Mouse (Mus musculus): ENCODE results near the gene Traf3ip2. TPM values are rescaled to one million over a fixed set of nuclear protein-coding genes. Genes with fewer than 3 reads are reported as not detected.

The Traf3ip2 gene
- polyA plus RNA-seq, 1 experiment from 2014 or later, result 30.6 TPM

DNA sequence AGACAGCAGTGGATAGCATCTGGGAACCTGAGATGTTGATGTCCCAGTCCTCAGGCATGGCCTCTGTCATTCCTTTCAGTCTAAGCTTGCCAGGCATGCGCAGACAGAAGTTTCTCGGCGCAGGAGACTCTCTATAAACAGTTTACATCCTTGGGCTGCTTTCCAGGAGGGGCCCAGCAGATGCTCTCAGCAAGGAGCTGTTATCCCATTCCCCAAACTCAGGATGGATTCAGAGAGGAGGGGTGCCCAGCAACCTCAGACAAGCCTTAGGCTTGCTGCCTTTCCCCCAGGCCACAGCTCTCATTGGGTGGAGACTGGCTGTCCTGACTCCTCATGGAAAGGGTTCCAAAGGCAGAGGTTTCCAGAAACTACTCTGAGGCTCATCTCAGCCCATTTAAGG lies 1.5 kb upstream of the Traf3ip2 start:
- 30% methylated on average over 3 of the region's 3 CpGs for WGBS
- no peak for TF ChIP-seq EP300 (IDR thresholded peaks at IDR 0.05)
- no peak for TF ChIP-seq CTCF (IDR thresholded peaks at IDR 0.05)
- DNase-seq (ENCODE audit: low spot score) (peak; percentile 52), ATAC-seq (no peak)
- no peaks in the 10 kb centered on the region for H3K9me3 ChIP-seq (ENCODE audit: low read length)
- 0 out of 2 replicates have a peak overlapping the region, but pooled peaks have one; percentile 2 for H3K27ac ChIP-seq (ENCODE audit: low read length)
- H3K4me1 ChIP-seq (ENCODE audit: insufficient read depth, low read depth, low read length), result peaks cover 14% of the 10 kb centered on the region; the same call in 1 of the 2 replicates
- H3K36me3 ChIP-seq (ENCODE audit: insufficient read depth, low read length), result no peaks in the 10 kb centered on the region
- H3K9ac ChIP-seq (replicated peaks; ENCODE audit: low read depth), result no peak overlapping the region
- H3K4me2 ChIP-seq (replicated peaks; ENCODE audit: low read depth, low read length), result no peak overlapping the region
- H3K27me3 ChIP-seq (replicated peaks; ENCODE audit: insufficient read depth, low read length), result no peaks in the 10 kb centered on the region
- H3K4me3 ChIP-seq (ENCODE audit: low read depth, low read length), result no peak overlapping the region

DNA sequence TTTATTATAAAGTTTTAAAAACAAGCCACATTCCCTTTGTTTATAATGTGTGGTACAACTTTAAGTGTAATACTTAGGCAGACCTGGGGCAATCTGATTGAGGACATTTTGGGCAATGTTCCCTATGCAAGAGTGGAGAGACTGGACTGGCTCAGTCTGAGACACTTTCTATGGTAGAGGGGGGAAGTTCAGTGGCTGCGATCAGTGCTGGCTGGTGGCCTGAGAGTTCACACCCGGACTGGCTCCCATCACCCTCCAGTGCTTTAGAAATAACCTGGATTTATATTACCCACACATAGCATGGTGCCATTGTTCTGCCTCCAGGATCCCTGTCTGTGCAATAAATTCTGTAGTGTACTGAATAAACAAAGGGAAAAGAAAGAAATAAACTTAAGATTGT lies 603 bp upstream of the Traf3ip2 start:
- Histone ChIP-seq H3K9me3 (ENCODE audit: low read length) (no peaks in the 10 kb centered on the region), H3K27ac (ENCODE audit: low read length) (peak overlapping the region; percentile 97), H3K4me2 (replicated peaks; ENCODE audit: low read depth, low read length) (0 out of 2 replicates have a peak overlapping the region, but pooled peaks have one; percentile 57), H3K4me1 (ENCODE audit: insufficient read depth, low read depth, low read length) (peaks cover 17% of the 10 kb centered on the region; the same call in 1 of the 2 replicates), H3K36me3 (ENCODE audit: insufficient read depth, low read length) (no peaks in the 10 kb centered on the region), H3K4me3 (ENCODE audit: low read depth, low read length) (no peak overlapping the region), H3K9ac (replicated peaks; ENCODE audit: low read depth) (no peak overlapping the region), H3K27me3 (replicated peaks; ENCODE audit: insufficient read depth, low read length) (no peaks in the 10 kb centered on the region)
- TF ChIP-seq CTCF (IDR thresholded peaks at IDR 0.05) (no peak), EP300 (IDR thresholded peaks at IDR 0.05) (no peak)
- ATAC-seq (no peak), DNase-seq (ENCODE audit: low spot score) (peak; percentile 28)
- WGBS, result 26% methylated on average over 2 of the region's 2 CpGs

DNA sequence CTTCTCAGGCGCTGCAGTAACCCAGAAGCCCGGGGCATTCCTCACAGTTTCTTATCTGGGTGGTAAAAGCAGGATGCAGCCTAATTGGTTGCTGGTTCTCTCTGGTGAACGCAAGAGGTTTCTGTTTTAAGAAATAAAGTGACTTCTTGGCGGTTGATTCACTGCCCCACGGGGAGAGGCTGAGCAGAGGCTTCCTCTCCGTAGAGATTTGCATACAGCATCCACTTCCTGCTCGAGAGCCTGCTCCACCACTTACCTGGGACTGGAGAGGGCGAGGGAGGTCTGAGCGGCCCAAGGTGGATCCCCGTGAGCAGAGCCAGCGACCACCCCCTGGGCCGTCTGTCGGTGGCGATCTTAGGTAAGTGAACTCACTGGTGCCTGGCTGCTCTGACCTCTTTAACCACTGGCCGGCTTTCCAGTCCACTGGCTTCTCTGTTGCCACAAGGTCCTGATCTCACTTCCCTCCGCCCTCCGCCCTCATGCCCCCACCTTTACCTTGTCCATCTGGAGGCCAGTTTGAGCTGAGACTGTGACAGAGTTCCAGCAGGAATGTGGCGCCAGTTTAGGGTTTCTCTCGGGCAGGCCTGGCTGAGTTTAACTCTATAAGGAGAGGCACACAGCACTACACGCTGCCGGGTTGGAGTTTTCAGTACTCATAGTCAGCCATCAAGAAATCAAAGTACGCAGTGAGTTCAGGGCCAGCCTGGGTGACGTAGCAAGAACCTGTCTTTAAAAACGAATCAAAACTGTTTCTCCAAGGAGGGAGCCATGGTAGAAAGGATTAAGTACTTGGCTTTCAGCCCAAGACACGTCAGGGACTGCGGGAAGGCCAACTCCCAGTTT lies 476 bp downstream of the Traf3ip2 start:
- Histone ChIP-seq H3K9me3 (ENCODE audit: low read length) (no peaks in the 10 kb centered on the region), H3K9ac (replicated peaks; ENCODE audit: low read depth) (peak overlapping the region; percentile 68), H3K27me3 (replicated peaks; ENCODE audit: insufficient read depth, low read length) (no peaks in the 10 kb centered on the region), H3K4me1 (ENCODE audit: insufficient read depth, low read depth, low read length) (peaks cover 17% of the 10 kb centered on the region; the same call in 1 of the 2 replicates), H3K4me2 (replicated peaks; ENCODE audit: low read depth, low read length) (peak overlapping the region; percentile 57), H3K36me3 (ENCODE audit: insufficient read depth, low read length) (no peaks in the 10 kb centered on the region), H3K4me3 (ENCODE audit: low read depth, low read length) (peak overlapping the region; percentile 42), H3K27ac (ENCODE audit: low read length) (peak overlapping the region; percentile 97)
- TF ChIP-seq EP300 (IDR thresholded peaks at IDR 0.05) (0 out of 2 replicates have a peak, but pooled peaks have one; percentile 14), CTCF (IDR thresholded peaks at IDR 0.05) (no peak)
- 2% methylated on average over 26 of the region's 26 CpGs for WGBS
- ATAC-seq (peak; percentile 83), DNase-seq (ENCODE audit: low spot score) (peak; percentile 92)

DNA sequence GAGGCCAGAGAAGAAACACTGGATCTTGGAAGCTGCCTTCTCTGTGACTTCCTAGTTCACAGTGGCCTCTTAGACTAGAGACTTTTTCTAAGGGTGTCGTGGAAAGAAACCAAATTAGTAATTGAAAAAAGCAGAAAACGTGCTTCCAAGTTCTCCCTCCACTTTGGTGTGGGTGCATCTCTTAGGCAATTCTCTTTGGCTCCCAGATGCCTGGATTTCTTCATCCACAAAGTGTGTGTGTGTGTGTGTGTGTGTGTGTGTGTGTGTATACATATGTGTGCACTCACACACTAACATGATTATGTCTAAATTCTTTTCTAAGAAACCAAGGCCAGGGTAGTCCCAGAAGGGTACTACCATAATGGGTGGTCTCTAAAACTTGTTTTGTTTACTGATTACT lies 1.2 kb downstream of the Traf3ip2 start:
- Histone ChIP-seq H3K4me3 (ENCODE audit: low read depth, low read length) (peak overlapping the region; percentile 42), H3K36me3 (ENCODE audit: insufficient read depth, low read length) (no peaks in the 10 kb centered on the region), H3K4me1 (ENCODE audit: insufficient read depth, low read depth, low read length) (peaks cover 17% of the 10 kb centered on the region; the same call in 1 of the 2 replicates), H3K9me3 (ENCODE audit: low read length) (no peaks in the 10 kb centered on the region), H3K27ac (ENCODE audit: low read length) (peak overlapping the region; percentile 97), H3K9ac (replicated peaks; ENCODE audit: low read depth) (no peak overlapping the region), H3K27me3 (replicated peaks; ENCODE audit: insufficient read depth, low read length) (no peaks in the 10 kb centered on the region), H3K4me2 (replicated peaks; ENCODE audit: low read depth, low read length) (peak overlapping the region; percentile 57)
- WGBS, result 2% methylated on average over 2 of the region's 2 CpGs
- TF ChIP-seq CTCF (IDR thresholded peaks at IDR 0.05) (no peak), EP300 (IDR thresholded peaks at IDR 0.05) (peak; percentile 70; the same call in 1 of the 2 replicates)
- ATAC-seq, result peak; percentile 29
- DNase-seq (ENCODE audit: low spot score), result peak; percentile 87

DNA sequence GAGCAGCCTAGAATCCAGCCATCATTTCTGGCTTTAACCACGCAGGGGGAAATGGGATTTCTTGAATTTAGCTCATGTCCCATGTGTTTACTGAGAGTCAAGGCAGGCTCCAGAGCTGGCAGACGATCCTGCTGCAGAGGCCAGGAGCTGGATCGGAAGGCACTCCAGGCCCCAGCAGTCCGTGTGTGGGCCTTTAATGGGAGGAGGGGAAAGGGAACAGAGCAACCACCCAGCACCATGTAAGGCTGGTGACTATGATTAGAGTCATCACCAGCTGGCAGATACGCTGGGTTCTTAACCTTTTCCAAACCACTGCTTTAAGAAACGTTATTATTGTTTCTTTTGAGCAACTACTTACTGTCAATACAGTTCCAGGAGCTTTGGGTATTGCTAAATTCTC lies 1.9 kb downstream of the Traf3ip2 start:
- ATAC-seq (peak; percentile 71), DNase-seq (ENCODE audit: low spot score) (peak; percentile 90)
- 12% methylated on average over 6 of the region's 6 CpGs for WGBS
- Histone ChIP-seq H3K9me3 (ENCODE audit: low read length) (no peaks in the 10 kb centered on the region), H3K27me3 (replicated peaks; ENCODE audit: insufficient read depth, low read length) (no peaks in the 10 kb centered on the region), H3K4me3 (ENCODE audit: low read depth, low read length) (no peak overlapping the region), H3K4me1 (ENCODE audit: insufficient read depth, low read depth, low read length) (peaks cover 17% of the 10 kb centered on the region; the same call in 1 of the 2 replicates), H3K4me2 (replicated peaks; ENCODE audit: low read depth, low read length) (peak overlapping the region; percentile 57), H3K27ac (ENCODE audit: low read length) (peak overlapping the region; percentile 97), H3K36me3 (ENCODE audit: insufficient read depth, low read length) (no peaks in the 10 kb centered on the region), H3K9ac (replicated peaks; ENCODE audit: low read depth) (no peak overlapping the region)
- peak; percentile 63 for TF ChIP-seq EP300 (IDR thresholded peaks at IDR 0.05)
- TF ChIP-seq CTCF (IDR thresholded peaks at IDR 0.05), result no peak

DNA sequence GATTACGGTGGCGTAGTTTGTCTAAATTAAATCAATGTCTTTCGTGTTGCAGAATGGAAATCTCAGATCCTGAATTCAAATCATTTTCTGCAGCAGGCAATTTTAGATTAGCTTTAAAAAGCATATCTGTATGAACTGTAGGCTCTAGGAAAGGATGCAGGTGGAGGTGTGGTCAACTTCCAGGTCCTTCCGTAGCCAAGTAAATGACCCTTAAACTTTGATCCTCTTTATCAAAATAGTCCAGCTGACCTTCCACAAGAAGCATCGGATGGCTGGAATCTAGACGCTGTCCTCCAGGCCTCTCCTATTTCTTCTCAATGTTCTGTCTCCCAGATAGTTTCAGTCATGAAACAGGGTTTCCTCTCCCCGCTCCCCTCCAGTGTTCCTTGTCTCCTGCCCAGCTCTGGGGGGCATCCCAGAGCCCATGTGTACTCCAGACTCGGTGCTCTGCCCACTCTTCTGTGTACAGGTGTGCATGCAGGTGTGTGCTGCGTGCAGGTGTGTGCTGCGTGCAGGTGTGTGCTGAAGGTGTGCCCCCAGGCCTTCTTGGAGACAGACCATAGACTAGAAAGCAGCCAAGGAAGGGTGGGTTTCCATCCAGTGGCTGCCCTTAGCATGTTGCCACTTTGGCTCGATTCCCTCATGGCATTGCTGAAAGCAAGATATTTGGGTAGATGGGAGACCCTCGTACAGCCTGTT lies 2.9 kb downstream of the Traf3ip2 start:
- no peaks in the 10 kb centered on the region for H3K36me3 ChIP-seq (ENCODE audit: insufficient read depth, low read length)
- no peak overlapping the region for H3K9ac ChIP-seq (replicated peaks; ENCODE audit: low read depth)
- H3K4me1 ChIP-seq (ENCODE audit: insufficient read depth, low read depth, low read length), result peaks cover 17% of the 10 kb centered on the region; the same call in 1 of the 2 replicates
- DNase-seq (ENCODE audit: low spot score) (no peak), ATAC-seq (no peak)
- H3K4me3 ChIP-seq (ENCODE audit: low read depth, low read length), result no peak overlapping the region
- peak overlapping the region; percentile 97 for H3K27ac ChIP-seq (ENCODE audit: low read length)
- H3K4me2 ChIP-seq (replicated peaks; ENCODE audit: low read depth, low read length), result peak overlapping the region; percentile 57; the same call in 1 of the 2 replicates
- no peaks in the 10 kb centered on the region for H3K27me3 ChIP-seq (replicated peaks; ENCODE audit: insufficient read depth, low read length)
- no peaks in the 10 kb centered on the region for H3K9me3 ChIP-seq (ENCODE audit: low read length)
- 77% methylated on average over 12 of the region's 12 CpGs for WGBS
- no peak for TF ChIP-seq CTCF (IDR thresholded peaks at IDR 0.05)
- TF ChIP-seq EP300 (IDR thresholded peaks at IDR 0.05), result no peak
